Mouse (Mus musculus) cerebellum, postnatal 14 days (tissue): ENCODE results near the gene Pdgfb.

Experiments used
- DNase-seq, 2 experiments: peaks; one replicate each; pipeline ENCODE4 v3.0.0; 2021; ENCODE audit warnings: mixed read lengths in 2 of 2

Gene Pdgfb

DNA sequence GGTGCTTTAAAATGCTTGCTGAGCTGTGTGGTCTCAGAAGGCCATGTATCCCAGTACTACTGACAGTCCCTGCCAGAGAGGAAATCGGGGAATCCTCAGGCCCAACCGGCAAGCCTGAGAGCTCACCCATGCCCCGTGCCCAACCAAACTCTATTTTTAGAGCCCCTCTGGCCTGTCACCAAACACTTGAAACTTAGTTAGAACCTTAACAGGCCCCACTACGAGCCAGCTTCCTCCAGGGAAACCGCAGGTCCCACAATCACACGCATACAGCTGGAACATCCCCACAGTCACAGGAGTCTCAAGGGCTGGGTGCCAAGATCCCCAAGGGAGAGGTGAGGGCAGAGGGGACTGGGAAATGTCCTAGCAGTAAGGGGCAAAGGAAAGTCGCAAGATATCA, 8.6 kb downstream of the Pdgfb start:
- no peak for DNase-seq

DNA sequence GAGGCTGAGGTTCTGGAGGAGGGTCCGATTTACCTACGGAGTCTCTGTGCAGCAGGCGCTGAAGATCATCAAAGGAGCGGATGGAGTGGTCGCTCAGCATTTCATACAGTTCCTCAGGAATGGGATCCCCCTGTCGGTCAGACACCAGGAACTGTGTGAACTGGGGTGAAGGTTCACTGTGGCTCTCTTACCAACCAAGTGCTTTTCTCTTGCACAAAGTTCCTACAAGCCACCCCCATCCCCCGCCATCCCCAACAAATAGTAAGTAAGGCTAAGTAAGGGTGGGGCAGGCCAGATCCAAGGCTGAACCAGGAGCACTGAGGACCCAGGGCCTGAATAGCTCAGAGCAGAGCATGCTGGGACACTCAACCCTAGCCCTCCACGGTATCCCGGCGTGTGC, 9.3 kb downstream of the Pdgfb start:
- no peak for DNase-seq

DNA sequence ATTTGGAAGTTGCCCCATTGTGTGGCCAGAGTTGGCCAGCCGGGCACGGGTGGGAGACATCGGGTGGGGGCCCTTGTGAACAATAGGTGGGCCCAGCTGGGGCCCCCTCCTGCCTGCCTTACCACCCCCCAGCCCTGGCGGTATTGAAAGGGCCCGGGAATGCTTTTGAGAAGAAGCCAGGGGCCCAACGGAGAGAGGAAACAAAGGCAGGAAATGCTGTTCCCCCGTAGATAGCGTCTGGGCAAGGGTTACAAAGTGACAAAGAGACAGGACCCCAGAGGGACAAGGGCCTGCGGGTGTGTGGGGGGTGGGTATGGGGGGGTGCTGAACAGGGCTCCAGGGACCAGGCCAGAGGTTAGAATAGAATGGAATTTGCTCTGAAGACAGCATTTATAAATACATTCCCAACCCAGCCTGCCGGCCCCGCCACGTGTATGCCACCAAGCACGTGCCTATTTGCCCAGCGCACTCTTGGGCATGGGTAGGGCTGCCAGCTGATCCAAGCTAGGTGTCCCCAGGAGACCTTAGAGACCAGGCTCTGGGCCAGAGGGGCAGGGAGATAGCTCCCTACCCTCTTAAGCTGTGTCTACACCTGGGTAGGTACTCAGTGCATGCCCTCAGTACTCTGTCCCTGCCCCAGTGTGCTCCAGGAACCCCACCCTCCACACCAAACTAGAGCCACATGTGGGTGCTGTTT, 10.0 kb downstream of the Pdgfb start:
- no peak for DNase-seq

DNA sequence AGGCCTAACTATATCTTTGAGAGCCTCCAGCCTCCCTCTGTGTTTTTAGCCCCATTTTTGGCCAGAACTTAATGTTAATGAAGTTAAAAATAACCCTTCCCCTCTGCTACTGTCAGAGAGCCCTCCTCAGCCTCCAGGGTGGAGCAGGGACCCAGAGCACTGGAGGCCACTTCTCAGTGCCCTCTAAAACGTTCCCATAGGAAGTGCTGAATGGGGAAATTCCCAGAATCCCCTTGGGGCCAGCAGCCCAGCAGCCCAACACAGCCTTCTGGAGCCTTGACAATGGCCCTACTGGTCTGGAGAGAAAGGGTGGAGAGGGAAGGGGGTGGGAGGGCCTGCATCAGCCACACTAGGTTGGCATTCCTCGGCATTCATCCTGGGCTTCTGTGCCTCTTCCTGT, 11.2 kb downstream of the Pdgfb start:
- no peak for DNase-seq

DNA sequence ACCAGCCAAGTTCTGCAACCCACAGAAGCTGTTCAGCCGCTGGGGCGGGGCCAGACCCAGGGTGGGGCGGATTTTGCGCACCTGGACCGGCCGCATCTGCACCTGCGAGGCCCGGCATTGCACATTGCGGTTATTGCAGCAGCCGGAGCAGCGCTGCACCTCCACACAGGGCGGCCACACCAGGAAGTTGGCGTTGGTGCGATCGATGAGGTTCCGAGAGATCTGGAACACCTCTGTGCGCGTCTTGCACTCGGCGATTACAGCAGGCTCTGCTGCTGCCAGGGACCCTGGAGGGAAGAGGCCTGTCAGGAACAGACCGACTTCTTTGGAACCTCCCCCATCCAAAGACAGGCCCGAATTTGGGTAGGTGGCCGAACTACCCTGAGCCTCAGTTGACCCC, 13.2 kb downstream of the Pdgfb start:
- no peak for DNase-seq

DNA sequence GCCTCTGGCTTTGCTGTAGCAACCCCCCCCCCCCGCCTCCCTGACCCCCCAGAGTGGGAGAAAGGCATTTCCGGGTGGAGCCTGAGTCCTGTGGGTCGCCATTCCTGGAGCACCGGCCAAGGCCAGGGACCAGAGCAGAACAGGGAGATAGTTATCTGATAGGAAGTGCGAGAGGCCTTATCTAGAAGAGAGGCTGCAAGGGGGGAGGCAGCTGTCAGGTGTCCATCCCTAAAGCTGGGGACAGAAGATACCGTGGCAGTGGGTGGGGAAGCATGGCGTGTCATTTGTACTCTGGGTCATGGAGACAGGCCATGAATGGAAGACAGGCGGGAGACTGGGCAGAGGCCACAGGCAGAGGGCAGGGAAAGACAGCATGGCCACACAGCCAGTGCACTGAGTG, 14.1 kb downstream of the Pdgfb start:
- no peak for DNase-seq

DNA sequence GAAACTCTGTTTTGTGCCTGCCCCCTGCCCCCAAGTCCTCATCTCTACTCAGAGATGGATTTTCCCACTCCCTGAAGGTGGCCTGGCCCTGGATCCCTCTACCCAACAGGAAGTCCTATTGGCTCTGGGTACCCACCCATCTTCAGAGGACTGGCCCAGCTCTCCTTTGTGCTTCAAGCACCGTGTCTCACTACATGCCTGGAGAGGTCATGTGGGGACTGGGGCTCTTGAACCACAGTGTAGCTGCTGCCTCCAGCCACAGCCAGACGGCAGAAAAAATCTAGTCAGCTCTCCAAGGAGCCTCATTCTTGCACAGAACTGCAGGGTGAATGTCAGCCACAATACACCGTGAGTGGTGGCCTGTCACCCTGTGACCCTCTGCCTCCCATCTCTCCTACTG, 16.8 kb downstream of the Pdgfb start:
- peak in 1 of 2 experiments; percentile 1 for DNase-seq

DNA sequence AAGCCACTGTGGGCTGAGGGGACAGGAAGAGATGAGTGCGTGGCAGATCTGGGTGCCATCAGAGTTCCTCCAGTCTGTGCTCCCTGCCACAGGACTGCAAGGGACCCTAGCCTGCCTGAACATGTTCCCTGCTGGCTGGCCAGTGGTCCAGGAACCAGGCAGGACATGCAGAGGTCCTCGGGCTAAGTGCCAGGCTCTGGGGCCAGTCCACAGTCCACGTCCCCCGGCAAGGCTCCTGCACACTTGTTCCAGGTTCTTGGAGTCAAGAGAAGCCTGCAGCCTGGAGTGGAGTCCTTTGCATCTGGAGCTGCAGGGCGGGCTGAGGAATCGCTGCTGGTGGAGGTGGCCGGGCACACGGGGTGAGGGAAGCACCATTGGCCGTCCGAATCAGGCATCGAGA, 18.0 kb downstream of the Pdgfb start:
- DNase-seq, result peak in 1 of 2 experiments; percentile 15

DNA sequence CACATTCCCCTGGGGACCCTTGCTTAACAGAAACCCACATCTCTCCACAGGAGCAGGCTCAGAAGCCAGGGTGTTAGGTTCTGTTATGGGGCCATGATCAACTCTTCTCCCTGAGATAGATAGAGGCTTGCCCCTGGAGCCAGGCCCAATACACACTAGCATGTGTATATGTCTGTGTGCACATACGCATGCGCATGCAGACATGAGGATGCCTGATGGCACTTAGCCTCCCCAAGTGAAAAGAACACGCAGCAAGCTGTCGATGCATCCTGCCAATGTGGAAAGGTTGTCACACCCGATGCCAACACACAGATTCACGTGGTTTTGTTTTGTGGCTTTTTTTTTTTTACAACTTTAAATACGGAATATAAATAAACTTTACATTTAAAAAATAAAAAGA, 19.2 kb downstream of the Pdgfb start:
- DNase-seq, result peak; percentile 22 to 46

DNA sequence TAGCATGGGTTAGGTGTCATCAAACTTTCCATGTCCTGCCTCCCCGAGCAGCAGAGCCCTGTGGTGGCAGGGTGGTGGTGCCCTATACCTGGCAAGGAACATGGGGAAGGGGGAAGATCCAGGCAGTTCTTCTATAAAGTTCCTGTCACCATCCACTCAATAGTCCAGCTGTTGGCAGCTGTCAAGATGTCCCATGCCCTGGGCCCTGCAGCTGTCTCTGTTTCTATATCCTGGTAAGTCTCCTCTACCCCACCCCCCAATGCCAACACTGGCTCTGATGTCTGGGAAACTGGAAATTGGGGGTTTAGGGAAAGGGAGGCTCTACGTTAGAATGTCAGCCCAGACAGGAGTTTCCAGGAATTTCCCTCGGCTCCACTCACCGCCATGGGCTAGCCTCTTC, 20.2 kb downstream of the Pdgfb start:
- no peak for DNase-seq

DNA sequence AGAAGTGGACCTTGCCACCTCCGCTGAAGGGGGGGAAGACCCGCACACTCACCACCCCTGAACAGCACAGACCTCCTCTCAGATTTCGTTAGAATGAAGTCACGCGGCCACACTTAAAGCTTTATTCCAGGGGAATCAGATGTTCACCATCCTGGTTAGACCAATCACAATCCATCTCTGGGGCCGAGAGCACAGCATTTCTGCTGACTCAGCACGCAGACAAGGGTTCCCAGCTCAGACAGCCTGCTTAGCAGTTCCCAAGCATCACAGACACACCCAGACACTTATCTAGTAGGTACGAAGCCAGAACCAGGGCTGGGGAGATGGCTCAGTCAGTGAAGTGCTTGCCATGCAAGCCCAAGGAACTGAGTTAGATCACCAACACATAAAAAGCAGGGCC, 28.6 kb downstream of the Pdgfb start:
- DNase-seq, result no peak

DNA sequence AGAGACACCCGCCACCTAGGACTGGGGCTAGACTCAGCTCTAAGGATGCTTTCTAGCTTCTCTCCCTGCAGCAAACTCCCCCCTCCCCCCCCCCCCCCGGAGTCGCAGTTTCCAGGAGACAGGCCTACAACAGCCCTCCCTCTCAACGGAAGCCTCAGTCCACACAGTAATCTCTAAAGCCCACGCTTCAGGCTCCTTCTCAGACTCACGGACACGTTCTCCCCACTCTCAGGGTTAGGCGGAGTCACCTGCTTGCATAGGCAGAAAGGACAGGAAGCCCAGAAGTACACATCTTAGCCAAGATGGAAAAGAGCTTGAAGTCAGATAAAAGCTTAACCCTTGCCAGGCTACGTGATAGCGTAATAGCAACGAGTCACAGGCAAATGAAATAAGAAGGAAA, 29.3 kb downstream of the Pdgfb start:
- no peak for DNase-seq

DNA sequence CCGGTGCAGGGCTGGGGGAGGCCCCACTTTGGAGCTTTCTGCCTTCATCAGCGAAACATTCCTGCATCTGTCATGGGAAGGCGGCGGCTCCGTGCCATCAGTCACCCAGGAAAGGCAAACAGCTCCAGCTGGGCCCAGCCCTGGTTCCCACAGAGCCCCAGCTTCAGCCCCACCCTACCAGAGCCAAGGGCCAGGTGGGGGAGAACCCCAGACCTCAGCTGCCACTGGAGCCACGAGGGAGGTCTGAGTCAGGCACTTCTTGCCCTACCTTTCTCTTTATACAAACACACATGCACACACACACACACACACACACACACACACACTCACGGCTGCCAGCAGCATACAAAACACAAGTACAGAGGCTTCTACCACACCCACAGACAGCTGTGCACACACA, 30.6 kb downstream of the Pdgfb start:
- DNase-seq, result no peak

DNA sequence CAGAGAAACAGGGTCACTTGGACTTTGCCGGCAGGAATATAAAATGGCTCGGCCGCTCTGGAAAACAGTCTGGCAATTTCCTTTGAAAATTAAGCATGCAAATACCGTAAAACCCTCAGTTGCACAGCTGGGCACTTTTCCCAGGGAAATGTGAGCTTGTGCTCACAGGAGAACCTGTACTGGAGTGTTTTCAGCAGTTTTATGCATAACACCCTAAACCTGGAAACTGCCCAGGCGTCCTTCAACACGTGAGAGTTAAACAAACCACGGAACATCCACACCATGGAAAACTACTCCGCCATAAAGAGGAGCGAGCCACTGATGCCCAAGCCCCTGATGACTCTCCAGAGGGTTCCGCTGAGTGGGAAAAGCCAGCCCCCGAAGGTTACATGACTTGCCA, 34.1 kb downstream of the Pdgfb start:
- no peak for DNase-seq

DNA sequence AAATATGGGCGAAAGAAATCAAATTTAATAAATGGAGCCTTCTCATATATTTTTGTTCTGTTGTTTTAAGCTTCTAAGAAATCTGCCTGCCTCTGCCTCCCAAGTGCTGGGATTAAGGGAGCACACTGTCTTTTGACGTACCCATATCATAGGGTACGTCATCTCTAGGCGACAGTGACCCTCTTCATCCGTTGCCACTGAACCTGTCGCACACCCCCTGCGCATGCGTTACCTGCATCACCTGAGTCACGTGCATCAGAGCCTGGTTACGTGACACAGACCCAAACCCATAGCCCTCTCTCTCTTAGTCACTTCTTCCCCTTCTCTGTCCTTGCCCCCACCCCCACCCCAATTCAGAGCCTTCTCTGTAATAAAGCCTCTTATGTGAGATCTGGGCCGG, 42.6 kb downstream of the Pdgfb start:
- DNase-seq, result no peak

DNA sequence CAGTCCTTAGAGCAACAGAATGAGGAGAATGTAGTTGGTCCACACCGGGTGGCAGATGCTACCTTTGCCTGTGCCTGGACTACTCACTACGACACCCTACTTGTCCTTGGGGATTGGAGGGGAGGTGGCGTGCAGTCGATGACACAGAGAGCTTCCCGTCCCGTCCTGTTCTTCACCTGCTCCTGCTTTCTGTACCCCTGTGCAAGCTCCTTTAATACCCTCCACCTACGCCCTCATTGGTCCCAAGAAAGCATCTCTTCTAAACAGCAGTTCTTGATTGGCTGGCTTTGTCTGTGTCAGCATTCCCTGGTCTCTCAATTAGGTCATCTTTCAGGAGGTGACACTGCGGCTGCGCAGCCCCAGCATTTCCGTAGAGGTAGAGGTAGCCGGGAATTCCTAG, 43.8 kb downstream of the Pdgfb start, which contains the start of gene Cbx7:
TSS of gene Cbx7 (minus strand) at position 180 of the 400 bp plus-strand sequence.
- DNase-seq, result no peak

DNA sequence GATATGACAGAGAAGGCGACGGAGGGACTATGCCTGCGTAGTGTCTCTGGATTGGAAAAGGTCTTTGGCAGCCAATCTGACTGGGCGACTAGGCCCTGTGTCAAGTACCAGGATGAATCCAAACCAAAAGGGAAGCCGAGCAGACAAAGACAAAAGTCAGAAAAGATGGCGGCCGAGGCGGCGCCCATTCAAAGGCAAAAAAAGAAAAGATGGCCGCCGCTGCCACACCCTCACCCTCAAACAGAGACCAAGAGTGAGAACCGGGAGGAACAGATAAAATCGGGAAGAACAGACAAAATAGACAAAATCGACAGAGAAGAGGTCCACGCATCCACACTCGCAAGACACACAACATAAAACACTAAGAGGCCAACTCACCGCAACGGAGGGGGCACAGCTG, 44.3 kb downstream of the Pdgfb start:
- no peak for DNase-seq

DNA sequence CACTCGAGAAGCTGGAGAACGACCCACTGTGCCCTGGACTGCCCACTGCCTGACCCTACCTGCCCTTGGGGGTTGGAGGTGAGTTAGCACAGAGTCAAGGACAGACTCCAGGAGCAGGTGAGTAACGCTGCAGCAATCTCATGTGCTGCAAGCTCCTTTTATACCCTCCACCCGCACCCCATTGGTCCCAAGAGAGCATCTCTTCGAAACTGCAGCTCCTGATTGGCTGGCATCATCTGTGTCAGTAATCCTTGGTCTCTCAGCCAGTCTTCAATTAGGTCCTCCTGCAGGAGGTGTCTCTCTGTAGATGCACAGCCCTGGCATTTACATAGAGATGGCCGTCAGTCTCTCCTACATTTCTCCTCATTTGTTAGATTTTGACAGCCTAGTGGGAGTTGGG, 47.4 kb downstream of the Pdgfb start:
- DNase-seq, result no peak

DNA sequence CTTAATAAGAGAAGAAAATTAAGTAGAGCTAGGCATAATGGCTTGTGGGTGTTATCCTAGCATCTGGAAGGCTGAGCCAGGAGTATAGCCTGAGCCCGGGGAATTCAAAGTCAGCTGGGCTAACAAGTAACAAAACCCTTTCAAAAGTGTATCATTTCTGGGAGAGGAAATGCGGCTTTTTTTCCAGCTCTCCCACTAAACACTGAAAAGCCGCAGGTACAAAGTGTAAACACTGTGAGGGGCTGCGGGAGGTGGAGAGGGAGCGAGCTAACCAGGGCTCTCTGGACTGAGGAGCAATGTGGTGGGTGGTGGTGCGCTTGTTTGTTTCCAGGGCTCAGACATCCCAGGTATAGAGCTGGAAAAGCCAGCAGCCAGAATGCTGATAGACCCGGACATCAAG, 50.4 kb downstream of the Pdgfb start:
- DNase-seq, result no peak

DNA sequence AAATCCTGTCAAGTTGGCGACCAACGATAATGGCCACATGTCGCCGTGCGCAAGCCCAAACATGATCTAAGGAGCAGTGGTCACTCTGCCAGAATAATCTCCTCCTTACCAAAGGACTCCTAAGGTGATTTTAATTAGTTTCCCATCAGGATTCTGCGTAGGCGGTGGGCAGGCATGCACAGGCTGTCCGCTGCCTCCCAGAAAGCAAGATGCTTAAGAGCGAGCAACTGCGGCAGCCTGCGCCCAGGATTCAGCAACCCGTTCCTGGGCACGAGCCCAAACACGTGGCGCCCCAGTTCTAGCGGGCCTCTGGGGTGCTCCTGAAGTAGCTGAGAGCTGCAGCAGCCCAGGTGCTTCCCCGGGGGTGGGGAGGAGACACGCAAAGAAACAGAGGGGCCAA, 52.1 kb downstream of the Pdgfb start:
- peak; percentile 71 to 80 for DNase-seq

DNA sequence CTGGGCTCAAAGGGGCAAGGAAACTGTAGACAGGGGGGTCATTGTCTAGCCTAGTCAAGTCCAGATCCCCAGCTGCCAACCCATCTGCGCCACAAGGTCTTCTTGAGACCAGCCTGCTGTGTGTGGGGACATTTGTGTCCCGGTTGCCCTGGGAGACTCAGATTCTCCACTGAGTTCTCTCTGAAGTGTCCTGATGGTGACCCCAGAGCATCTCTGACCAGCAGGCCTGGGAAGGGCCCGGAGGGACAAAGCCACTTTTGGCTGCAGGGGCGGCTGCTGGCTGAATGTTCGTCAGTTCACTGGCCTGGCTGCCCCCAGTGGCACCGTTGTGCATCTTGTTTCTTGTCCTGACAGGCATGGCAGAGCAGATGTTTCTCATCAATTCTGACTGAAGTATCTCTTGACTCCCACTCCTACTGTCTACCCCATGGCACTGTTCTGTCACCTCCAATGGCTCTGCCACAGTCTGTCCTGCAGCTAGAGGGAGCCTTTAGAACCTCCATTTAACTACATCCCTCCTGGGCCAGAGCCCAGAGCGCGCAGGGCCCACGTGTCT, 53.3 kb downstream of the Pdgfb start:
- peak in 1 of 2 experiments; percentile 41 for DNase-seq

DNA sequence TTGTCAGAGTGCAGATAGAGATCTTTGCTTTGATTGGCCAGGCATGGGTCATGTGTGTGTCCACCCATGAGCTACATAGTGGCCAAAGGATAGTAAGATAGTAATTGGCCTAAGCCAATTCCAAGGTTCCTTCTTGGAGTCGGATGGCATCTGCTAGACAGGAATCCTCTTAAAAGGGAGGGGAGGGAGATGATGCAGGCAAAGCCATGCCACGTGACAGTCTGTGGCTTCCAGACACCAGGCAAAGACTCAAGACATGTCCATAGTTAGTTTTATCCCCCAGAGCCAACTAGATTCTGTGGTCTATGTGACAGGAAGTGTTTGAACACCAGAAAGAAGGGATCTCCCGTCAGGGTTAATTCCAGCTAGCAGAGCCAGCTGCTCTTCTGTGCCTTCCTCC, 56.4 kb downstream of the Pdgfb start:
- DNase-seq, result no peak

DNA sequence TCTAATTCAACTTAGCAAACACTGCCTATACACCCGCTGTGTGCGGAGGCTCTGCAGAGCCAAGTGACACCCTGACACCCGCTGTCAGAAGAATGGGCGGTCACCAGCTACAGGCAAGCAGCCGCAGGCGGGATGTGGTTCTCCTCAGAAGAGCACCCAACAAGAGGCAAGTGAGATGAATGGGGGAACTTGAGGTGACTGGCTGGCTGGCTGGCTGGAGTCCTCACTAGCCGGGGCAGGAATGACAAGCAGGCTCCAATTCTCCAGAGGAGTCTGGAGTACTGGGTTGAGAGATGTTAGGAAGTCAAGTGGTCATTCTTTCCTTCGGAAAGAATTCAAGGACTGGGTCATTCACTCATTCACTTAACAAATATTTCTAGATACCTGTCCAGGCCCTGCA, 58.2 kb downstream of the Pdgfb start:
- no peak for DNase-seq

DNA sequence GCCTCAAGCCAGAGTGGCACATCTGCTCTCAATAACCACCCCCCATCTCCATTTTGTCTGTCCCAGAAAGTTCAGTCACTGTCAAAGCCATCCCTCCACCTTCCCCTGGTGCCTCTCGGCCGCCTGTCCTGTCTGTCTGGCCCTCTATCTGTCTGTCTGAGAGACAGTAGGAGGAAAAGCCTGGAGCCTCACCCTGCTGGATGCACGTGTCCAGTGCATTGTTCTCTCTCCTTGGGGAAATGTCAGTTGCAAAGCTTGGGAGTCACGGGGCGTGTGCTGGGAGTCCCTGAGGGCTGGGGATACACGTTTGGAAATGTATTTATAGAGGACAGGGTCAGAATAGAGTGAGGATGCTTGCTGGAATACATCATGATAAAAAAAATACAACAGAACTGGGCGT, 61.3 kb downstream of the Pdgfb start:
- no peak for DNase-seq
